Mouse (Mus musculus) stomach, embryonic 16.5 days (tissue): ENCODE data around the gene Mroh2a. TPM values are rescaled to one million over a fixed set of nuclear protein-coding genes. Genes with fewer than 3 reads are reported as not detected.
A peak's percentile ranks its signal among the peaks of the same experiment; 100 is the strongest.

Experiments used
- ATAC-seq: fragments of 200-750 bp; cut with Nextera tagmentation; 2 replicates; pipeline ENCODE4 v1.8.0; 2017; ENCODE audit warnings: moderate number of reproducible peaks, moderate TSS enrichment; ENCODE audit not compliant: insufficient read depth, low FRiP score
- H3K27ac ChIP-seq: fragments of 300-500 bp; sonication (generic); 2 replicates; pipeline ENCODE4 v1.5.1; 2014; ENCODE audit warnings: low read length
- H3K27me3 ChIP-seq: fragments of 300-500 bp; sonication (generic); 2 replicates; pipeline ENCODE4 v1.6.1; 2014; ENCODE audit warnings: low read length, control low read depth, mixed read lengths; ENCODE audit not compliant: control insufficient read depth, insufficient read depth
- H3K36me3 ChIP-seq: fragments of 300-500 bp; sonication (generic); 2 replicates; pipeline ENCODE4 v1.6.1; 2014; ENCODE audit warnings: low read length; ENCODE audit not compliant: control insufficient read depth, insufficient read depth
- H3K4me1 ChIP-seq: fragments of 300-500 bp; sonication (generic); 2 replicates; pipeline ENCODE4 v1.6.1; 2014; ENCODE audit warnings: low read length, control low read depth, mixed read lengths; ENCODE audit not compliant: control insufficient read depth, insufficient read depth
- H3K4me2 ChIP-seq: fragments of 300-500 bp; sonication (generic); 2 replicates; pipeline ENCODE4 v1.6.1; 2014; ENCODE audit warnings: low read depth, low read length, mixed read lengths
- H3K4me3 ChIP-seq: fragments of 300-500 bp; sonication (generic); replicated peaks from 2 replicates; pipeline ENCODE4 v1.5.1; 2014; ENCODE audit warnings: mild to moderate bottlenecking, low read length
- H3K9ac ChIP-seq: fragments of 300-500 bp; sonication (generic); 2 replicates; pipeline ENCODE4 v1.6.1; 2014; ENCODE audit warnings: low read length
- H3K9me3 ChIP-seq: fragments of 300-500 bp; sonication (generic); replicated peaks from 2 replicates; pipeline ENCODE4 v1.6.1; 2016; ENCODE audit warnings: low read length, control low read depth; ENCODE audit not compliant: control insufficient read depth
- WGBS: fragments of 180-500 bp; shearing (Covaris S2); extraction: QIAGEN DNeasy Blood & Tissue Kit; methylation state at CpG from one replicate; pipeline ENCODE4 v1.1.7; 2014; 5-methylcytosine and 5-hydroxymethylcytosine counted together
- polyA plus RNA-seq: library from polyadenylated mRNA; unstranded; fragments of >200 nt; fragmentation: Nextera tagmentation; extraction: Ambion mirVana; gene quantifications from 2 replicates; pipeline ENCODE4 v1.2.1, GENCODE M21; 2015

The Mroh2a gene
- polyA plus RNA-seq, 1 experiment from 2014 or later, result 1.6 TPM

- Histone ChIP-seq H3K4me1 (no peaks in the 10 kb centered on the region), H3K9me3 (peaks cover 77% of the 10 kb centered on the region), H3K4me2 (no peak overlapping the region), H3K9ac (no peak overlapping the region), H3K27me3 (no peaks in the 10 kb centered on the region), H3K36me3 (no peaks in the 10 kb centered on the region), H3K4me3 (no peak overlapping the region), H3K27ac (no peak overlapping the region)
- 68% methylated on average over 7 of the region's 7 CpGs for WGBS
- ATAC-seq, result no peak
Measured at GRCm38 (mm10) chr1:88231803-88232499, 5.2 kb downstream of the Mroh2a start.

GRCm38 (mm10) chr1:88232664-88233380, 6.0 kb downstream of the Mroh2a start:
- Histone ChIP-seq H3K27me3 (no peaks in the 10 kb centered on the region), H3K36me3 (no peaks in the 10 kb centered on the region), H3K4me3 (no peak overlapping the region), H3K27ac (no peak overlapping the region), H3K9me3 (peaks cover 78% of the 10 kb centered on the region), H3K4me2 (no peak overlapping the region), H3K9ac (no peak overlapping the region), H3K4me1 (no peaks in the 10 kb centered on the region)
- ATAC-seq, result no peak
- 53% methylated on average over 3 of the region's 3 CpGs for WGBS

GRCm38 (mm10) chr1:88233421-88234247, 6.8 kb downstream of the Mroh2a start:
- H3K4me2 ChIP-seq, result no peak overlapping the region
- 68% methylated on average over 14 of the region's 14 CpGs for WGBS
- ATAC-seq, result peak; percentile 7; the same call in 1 of the 2 replicates
- H3K4me3 ChIP-seq, result no peak overlapping the region
- H3K27me3 ChIP-seq, result no peaks in the 10 kb centered on the region
- H3K27ac ChIP-seq, result no peak overlapping the region
- peaks cover 78% of the 10 kb centered on the region for H3K9me3 ChIP-seq
- no peaks in the 10 kb centered on the region for H3K4me1 ChIP-seq
- H3K9ac ChIP-seq, result no peak overlapping the region
- H3K36me3 ChIP-seq, result no peaks in the 10 kb centered on the region

- H3K4me1 ChIP-seq, result no peaks in the 10 kb centered on the region
- no peak overlapping the region for H3K27ac ChIP-seq
- ATAC-seq, result no peak
- WGBS, result 63% methylated on average over 4 of the region's 4 CpGs
- H3K36me3 ChIP-seq, result no peaks in the 10 kb centered on the region
- no peak overlapping the region for H3K4me3 ChIP-seq
- H3K4me2 ChIP-seq, result no peak overlapping the region
- no peaks in the 10 kb centered on the region for H3K27me3 ChIP-seq
- peaks cover 81% of the 10 kb centered on the region for H3K9me3 ChIP-seq
- H3K9ac ChIP-seq, result no peak overlapping the region
Measured at GRCm38 (mm10) chr1:88234248-88234610, 7.4 kb downstream of the Mroh2a start.

- no peaks in the 10 kb centered on the region for H3K4me1 ChIP-seq
- H3K27ac ChIP-seq, result no peak overlapping the region
- H3K27me3 ChIP-seq, result no peaks in the 10 kb centered on the region
- no peak overlapping the region for H3K4me2 ChIP-seq
- no peak overlapping the region for H3K9ac ChIP-seq
- no peak overlapping the region for H3K4me3 ChIP-seq
- no peaks in the 10 kb centered on the region for H3K36me3 ChIP-seq
- ATAC-seq, result no peak
- 42% methylated on average over 5 of the region's 5 CpGs for WGBS
- peaks cover 83% of the 10 kb centered on the region for H3K9me3 ChIP-seq
Measured at GRCm38 (mm10) chr1:88234646-88235045, 7.9 kb downstream of the Mroh2a start.

GRCm38 (mm10) chr1:88235046-88235893, 8.5 kb downstream of the Mroh2a start:
- Histone ChIP-seq H3K27ac (no peak overlapping the region), H3K4me1 (no peaks in the 10 kb centered on the region), H3K9ac (no peak overlapping the region), H3K36me3 (no peaks in the 10 kb centered on the region), H3K9me3 (peaks cover 83% of the 10 kb centered on the region), H3K4me2 (no peak overlapping the region), H3K4me3 (no peak overlapping the region), H3K27me3 (no peaks in the 10 kb centered on the region)
- 61% methylated on average over 11 of the region's 11 CpGs for WGBS
- ATAC-seq, result 0 out of 2 replicates have a peak, but pooled peaks have one; percentile 5

GRCm38 (mm10) chr1:88235894-88236415, 9.2 kb downstream of the Mroh2a start:
- 61% methylated on average over 4 of the region's 4 CpGs for WGBS
- H3K4me1 ChIP-seq, result no peaks in the 10 kb centered on the region
- H3K27ac ChIP-seq, result no peak overlapping the region
- H3K36me3 ChIP-seq, result no peaks in the 10 kb centered on the region
- no peak overlapping the region for H3K4me2 ChIP-seq
- H3K4me3 ChIP-seq, result no peak overlapping the region
- no peak for ATAC-seq
- H3K9ac ChIP-seq, result no peak overlapping the region
- H3K9me3 ChIP-seq, result peaks cover 85% of the 10 kb centered on the region
- H3K27me3 ChIP-seq, result no peaks in the 10 kb centered on the region

- no peak overlapping the region for H3K27ac ChIP-seq
- WGBS, result 72% methylated on average over 5 of the region's 5 CpGs
- H3K4me1 ChIP-seq, result no peaks in the 10 kb centered on the region
- no peaks in the 10 kb centered on the region for H3K27me3 ChIP-seq
- no peak overlapping the region for H3K9ac ChIP-seq
- H3K9me3 ChIP-seq, result peaks cover 74% of the 10 kb centered on the region
- H3K4me2 ChIP-seq, result no peak overlapping the region
- no peak overlapping the region for H3K4me3 ChIP-seq
- no peaks in the 10 kb centered on the region for H3K36me3 ChIP-seq
- ATAC-seq, result no peak
Measured at GRCm38 (mm10) chr1:88237311-88237710, 10.5 kb downstream of the Mroh2a start.
